In genomic region chr7:144789601-144790556, GRCm38 (mm10) we compare ENCODE assay signal across 9 mouse cellular contexts. TPM values are rescaled to one million over a fixed set of nuclear protein-coding genes. Genes with fewer than 3 reads are reported as not detected.
DNase-seq lines count a peak whose midpoint lies in the region; ATAC-seq and TF ChIP-seq lines count a peak whose summit lies in the region.
"Had no signal": no experiment of that assay in that cellular context is flagged by ENCODE, and none has a peak within 500 bp of the region (broad histone marks: within the 10 kb centered on the region; RNA-seq: fewer than 3 reads in every experiment).

No protein-coding gene starts in this region.

- no peak for TF ChIP-seq EP300 in heart, postnatal 0 days (IDR thresholded peaks at IDR 0.05; ENCODE audit: low read depth)

- no peak overlapping the region for H3K27ac ChIP-seq in heart, postnatal 0 days (ENCODE audit: low read depth)
- no peak overlapping the region for H3K27ac ChIP-seq in forebrain, postnatal 0 days (ENCODE audit: low read depth, low read length)
- H3K27ac ChIP-seq in midbrain, embryonic 10.5 days (replicated peaks), result peak overlapping the region; percentile 74

- H3K4me1 ChIP-seq in heart, postnatal 0 days (ENCODE audit: control insufficient read depth, insufficient read depth), result peaks cover 17% of the 10 kb centered on the region
- no peaks in the 10 kb centered on the region for H3K4me1 ChIP-seq in forebrain, postnatal 0 days (ENCODE audit: insufficient read depth)
- peaks cover 11% of the 10 kb centered on the region for H3K4me1 ChIP-seq in midbrain, embryonic 10.5 days

- no peak overlapping the region; the same call in 1 of the 2 replicates for H3K4me3 ChIP-seq in heart, postnatal 0 days (ENCODE audit: low read depth, low read length)
- peak overlapping the region; percentile 33 for H3K4me3 ChIP-seq in forebrain, postnatal 0 days (ENCODE audit: low read depth, low read length)
- peak overlapping the region; percentile 46 for H3K4me3 ChIP-seq in midbrain, embryonic 10.5 days

- peaks cover 3% of the 10 kb centered on the region for H3K27me3 ChIP-seq in heart, postnatal 0 days (ENCODE audit: control insufficient read depth, insufficient read depth, low read length)
- no peaks in the 10 kb centered on the region for H3K27me3 ChIP-seq in forebrain, postnatal 0 days (ENCODE audit: insufficient read depth, low read length)
- peaks cover 18% of the 10 kb centered on the region for H3K27me3 ChIP-seq in midbrain, embryonic 10.5 days (ENCODE audit: low read depth, poor library complexity, severe bottlenecking)

- no peak for ATAC-seq in heart, postnatal 0 days (ENCODE audit: insufficient read depth, low read depth)
- ATAC-seq in forebrain, postnatal 0 days, result peak; percentile 27; the same call in 1 of the 2 replicates
- no peak for ATAC-seq in inflammation-experienced regulatory T-cells, adult 6 months
- ATAC-seq in granulocyte monocyte progenitor cell, adult 5-6 weeks (replicated peaks; ENCODE audit: poor library complexity, severe bottlenecking), result no peak

- H3K36me3 ChIP-seq in heart, postnatal 0 days (replicated peaks; ENCODE audit: control insufficient read depth, insufficient read depth, low read length), result no peaks in the 10 kb centered on the region
- no peaks in the 10 kb centered on the region for H3K36me3 ChIP-seq in forebrain, postnatal 0 days (ENCODE audit: insufficient read depth)
- H3K36me3 ChIP-seq in midbrain, embryonic 10.5 days, result no peaks in the 10 kb centered on the region

- TF ChIP-seq CTCF in heart, postnatal 0 days (IDR thresholded peaks at IDR 0.05; ENCODE audit: low read depth), result 0 out of 2 replicates have a peak, but pooled peaks have one; percentile 10
- TF ChIP-seq CTCF in forebrain, postnatal 0 days (IDR thresholded peaks at IDR 0.05; ENCODE audit: low read depth), result peak; percentile 44

- DNase-seq in heart, postnatal 0 days (ENCODE audit: low spot score), result no peak
- no peak for DNase-seq in heart, postnatal 4 days
- peak; percentile 36 for DNase-seq in WW6 (ENCODE audit: low read depth, low spot score)
- peak; percentile 39 for DNase-seq in forebrain, postnatal 0 days
- peak; percentile 51 for DNase-seq in midbrain, embryonic 10.5 days (ENCODE audit: low spot score)
- no peak for DNase-seq in spleen, postnatal 4 days (ENCODE audit: low spot score in 2 of 2)

- H3K4me2 ChIP-seq in heart, postnatal 0 days (ENCODE audit: low read depth, low read length), result peak overlapping the region; percentile 31
- peak overlapping the region; percentile 38 for H3K4me2 ChIP-seq in forebrain, postnatal 0 days (ENCODE audit: low read depth)

- H3K9ac ChIP-seq in heart, postnatal 0 days (replicated peaks; ENCODE audit: low read depth, low read length), result no peak overlapping the region
- H3K9ac ChIP-seq in forebrain, postnatal 0 days, result no peak overlapping the region

- H3K9me3 ChIP-seq in heart, postnatal 0 days (replicated peaks; ENCODE audit: control insufficient read depth, low read length), result no peaks in the 10 kb centered on the region
- no peaks in the 10 kb centered on the region for H3K9me3 ChIP-seq in forebrain, postnatal 0 days (ENCODE audit: low read length)
- H3K9me3 ChIP-seq in midbrain, embryonic 10.5 days (replicated peaks), result no peaks in the 10 kb centered on the region

- 46% methylated on average over 36 of the region's 36 CpGs for WGBS in heart, postnatal 0 days
- 53% methylated on average over 36 of the region's 36 CpGs for WGBS in forebrain, postnatal 0 days
- WGBS in midbrain, embryonic 10.5 days, result 46% methylated on average over 36 of the region's 36 CpGs

RNA-seq across cellular contexts. Expression of gene Ano1, which starts 38.1 kb away (rescaled TPM):
- total RNA-seq in heart, postnatal 0 days (2014; rRNA removed; ENCODE audit: low replicate concordance), result 11.1 and 11.8 TPM in 2 replicates
- 4.4 and 4.5 TPM in 2 replicates for polyA plus RNA-seq in heart, postnatal 0 days (2015; fragmentation: Nextera tagmentation; extraction: Ambion mirVana)
- 10 to 100 TPM; 12.5 to 15.9 TPM for total RNA-seq in heart, postnatal 4 days (2021)
- total RNA-seq in forebrain, postnatal 0 days (2014; rRNA removed), result 6.6 and 8.2 TPM in 2 replicates
- 3.1 and 4.6 TPM in 2 replicates for polyA plus RNA-seq in forebrain, postnatal 0 days (2015; fragmentation: Nextera tagmentation; extraction: Ambion mirVana)
- polyA plus RNA-seq in midbrain, embryonic 10.5 days (2016; fragmentation: Nextera tagmentation; extraction: Ambion mirVana), result 29.4 and 41.5 TPM in 2 replicates
- not detected for polyA plus RNA-seq in inflammation-experienced regulatory T-cells, adult 6 months (2017; shearing (Covaris generic))
- not detected in 2 replicates for total RNA-seq in granulocyte monocyte progenitor cell, adult 5-6 weeks (2014; fragmentation: Nextera tagmentation)
- not detected in 2 replicates for total RNA-seq in granulocyte monocyte progenitor cell, adult 5-6 weeks (2017)

RNA-seq across cellular contexts. Expression of gene Fgf3, which starts 48.0 kb away (rescaled TPM):
- not detected in 2 replicates for total RNA-seq in heart, postnatal 0 days (2014; rRNA removed; ENCODE audit: low replicate concordance)
- not detected in 2 replicates for polyA plus RNA-seq in heart, postnatal 0 days (2015; fragmentation: Nextera tagmentation; extraction: Ambion mirVana)
- total RNA-seq in heart, postnatal 4 days (2021), result not detected
- total RNA-seq in forebrain, postnatal 0 days (2014; rRNA removed), result 1.8 and 6.1 TPM in 2 replicates
- polyA plus RNA-seq in forebrain, postnatal 0 days (2015; fragmentation: Nextera tagmentation; extraction: Ambion mirVana), result 1.5 and 1.9 TPM in 2 replicates
- polyA plus RNA-seq in midbrain, embryonic 10.5 days (2016; fragmentation: Nextera tagmentation; extraction: Ambion mirVana), result 2.9 TPM in 2 replicates
- not detected for polyA plus RNA-seq in inflammation-experienced regulatory T-cells, adult 6 months (2017; shearing (Covaris generic))
- total RNA-seq in granulocyte monocyte progenitor cell, adult 5-6 weeks (2014; fragmentation: Nextera tagmentation), result 1.5 and 9.8 TPM in 2 replicates
- 0.82 and 2.2 TPM in 2 replicates for total RNA-seq in granulocyte monocyte progenitor cell, adult 5-6 weeks (2017)
- total RNA-seq: layer of hippocampus, postnatal 10 days had no signal

RNA-seq across cellular contexts. Expression of gene Fgf4, which starts 57.3 kb away (rescaled TPM):
- total RNA-seq in heart, postnatal 0 days (2014; rRNA removed; ENCODE audit: low replicate concordance), result not detected in 2 replicates
- polyA plus RNA-seq in heart, postnatal 0 days (2015; fragmentation: Nextera tagmentation; extraction: Ambion mirVana), result not detected in 2 replicates
- not detected for total RNA-seq in heart, postnatal 4 days (2021)
- not detected in 2 replicates for total RNA-seq in forebrain, postnatal 0 days (2014; rRNA removed)
- polyA plus RNA-seq in forebrain, postnatal 0 days (2015; fragmentation: Nextera tagmentation; extraction: Ambion mirVana), result not detected in 2 replicates
- polyA plus RNA-seq in midbrain, embryonic 10.5 days (2016; fragmentation: Nextera tagmentation; extraction: Ambion mirVana), result 0.07 TPM in 1 of 2 replicates, not detected in the other
- polyA plus RNA-seq in inflammation-experienced regulatory T-cells, adult 6 months (2017; shearing (Covaris generic)), result not detected
- not detected in 2 replicates for total RNA-seq in granulocyte monocyte progenitor cell, adult 5-6 weeks (2014; fragmentation: Nextera tagmentation)
- total RNA-seq in granulocyte monocyte progenitor cell, adult 5-6 weeks (2017), result not detected in 2 replicates
- total RNA-seq: layer of hippocampus, postnatal 10 days had no signal

Comparison
In these comparisons a context has a peak if more than half of its experiments do, and no peak if none do; other contexts are left out.
1. DNase-seq: peak in WW6 (single experiment), forebrain, postnatal 0 days (single experiment) and midbrain, embryonic 10.5 days (single experiment); none in heart, postnatal 0 days (single experiment), heart, postnatal 4 days (single experiment) and spleen, postnatal 4 days (0 of 2).